Mouse (Mus musculus): Measurements from ENCODE around the gene Rab3gap2. TPM values are rescaled to one million over a fixed set of nuclear protein-coding genes. Genes with fewer than 3 reads are reported as not detected.

The Rab3gap2 gene
- polyA plus RNA-seq, 1 experiment from 2014 or later: 38.2 TPM

DNA sequence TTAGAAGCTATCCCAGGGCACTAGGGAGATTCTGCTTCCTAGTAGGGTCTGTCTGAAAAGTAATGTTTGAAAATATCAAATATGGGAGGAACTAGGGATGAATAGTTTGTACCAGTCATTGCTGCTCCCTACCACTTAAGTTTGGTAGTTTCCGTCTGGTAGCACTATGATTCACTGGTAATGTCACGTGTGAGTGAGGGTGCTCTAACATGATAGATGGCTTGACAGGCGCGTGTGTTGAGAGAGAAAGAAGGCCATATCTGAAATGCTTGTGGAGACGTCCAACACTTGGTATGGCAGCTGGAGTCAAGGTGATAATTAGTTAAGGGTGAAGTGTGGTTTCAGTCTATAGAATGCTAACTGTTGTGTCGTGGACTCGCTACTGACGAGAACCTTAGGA, 1.2 kb downstream of the Rab3gap2 start:
- Histone ChIP-seq H3K79me2 (ENCODE audit: inconsistent target) (peaks cover 55% of the 10 kb centered on the region), H3K36me3 (ENCODE audit: inconsistent target) (no peaks in the 10 kb centered on the region), H3K4me3 (ENCODE audit: inconsistent target) (peak overlapping the region; percentile 98), H3K27ac (peak overlapping the region; percentile 92)
- 15% methylated on average over 8 of the region's 8 CpGs for WGBS (ENCODE audit: missing documents)

DNA sequence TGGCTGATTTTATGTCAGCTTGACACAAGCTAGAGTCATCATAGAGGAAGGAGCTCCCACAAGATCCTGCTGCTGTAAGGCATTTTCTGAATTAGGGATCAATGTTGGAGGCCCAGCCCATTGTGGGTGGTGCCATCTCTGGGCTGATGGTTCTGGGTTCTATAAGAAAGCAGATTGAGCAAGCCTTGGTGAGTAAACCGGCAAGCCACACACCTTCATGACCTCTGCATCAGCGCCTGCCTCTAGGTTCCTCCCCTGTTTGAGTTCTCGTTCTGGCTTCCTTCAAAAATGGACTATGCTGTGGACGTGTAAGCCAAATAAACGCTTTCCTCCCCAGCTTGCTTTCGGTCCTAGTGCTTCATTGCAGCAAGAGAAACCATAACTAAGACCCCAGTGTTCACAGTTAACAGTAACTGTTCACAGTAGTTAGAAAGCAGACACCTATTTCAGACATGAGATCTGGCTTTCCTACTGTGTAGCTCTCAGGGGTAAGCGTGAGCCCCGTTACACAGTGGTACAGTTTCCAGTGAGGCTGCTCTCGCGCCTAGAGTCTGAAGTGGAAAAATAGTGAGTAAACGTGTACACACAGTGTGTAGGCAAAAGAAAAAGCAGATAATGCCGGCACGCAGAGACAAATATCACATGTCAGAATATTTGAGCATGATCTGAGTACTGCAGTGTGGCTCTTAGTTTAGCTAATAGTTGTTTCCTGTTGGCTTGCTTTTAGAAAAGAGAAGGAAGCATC, 4.1 kb downstream of the Rab3gap2 start:
- Histone ChIP-seq H3K79me2 (ENCODE audit: inconsistent target) (peaks cover 84% of the 10 kb centered on the region), H3K27ac (peak overlapping the region; percentile 90), H3K36me3 (ENCODE audit: inconsistent target) (no peaks in the 10 kb centered on the region), H3K4me3 (ENCODE audit: inconsistent target) (peak overlapping the region; percentile 14)
- WGBS (ENCODE audit: missing documents): 5% methylated on average over 13 of the region's 13 CpGs

DNA sequence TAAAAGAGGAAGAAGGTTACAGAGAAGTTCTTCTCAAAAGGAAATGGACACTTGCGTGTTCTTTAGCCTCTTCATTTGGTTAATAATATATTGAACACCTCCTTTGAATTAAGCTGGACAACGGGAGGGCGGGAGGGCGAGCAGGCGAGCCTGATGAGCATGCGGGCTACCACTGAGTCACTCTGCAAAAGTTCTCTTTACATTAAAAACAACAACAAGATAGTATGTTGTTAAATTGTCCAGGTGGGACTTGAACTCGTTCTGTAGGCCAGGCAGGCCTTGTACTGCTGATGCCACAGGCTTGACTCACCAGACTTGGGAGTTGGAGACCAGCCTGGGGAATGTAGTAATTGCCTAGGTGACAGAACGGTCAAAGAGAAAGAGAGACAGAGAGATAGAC, 4.8 kb downstream of the Rab3gap2 start:
- WGBS (ENCODE audit: missing documents): 60% methylated on average over 8 of the region's 8 CpGs
- H3K36me3 ChIP-seq (ENCODE audit: inconsistent target): no peaks in the 10 kb centered on the region
- H3K27ac ChIP-seq: peak overlapping the region; percentile 90
- peaks cover 91% of the 10 kb centered on the region for H3K79me2 ChIP-seq (ENCODE audit: inconsistent target)
- H3K4me3 ChIP-seq (ENCODE audit: inconsistent target): peak overlapping the region; percentile 14; the same call in 1 of the 2 replicates

DNA sequence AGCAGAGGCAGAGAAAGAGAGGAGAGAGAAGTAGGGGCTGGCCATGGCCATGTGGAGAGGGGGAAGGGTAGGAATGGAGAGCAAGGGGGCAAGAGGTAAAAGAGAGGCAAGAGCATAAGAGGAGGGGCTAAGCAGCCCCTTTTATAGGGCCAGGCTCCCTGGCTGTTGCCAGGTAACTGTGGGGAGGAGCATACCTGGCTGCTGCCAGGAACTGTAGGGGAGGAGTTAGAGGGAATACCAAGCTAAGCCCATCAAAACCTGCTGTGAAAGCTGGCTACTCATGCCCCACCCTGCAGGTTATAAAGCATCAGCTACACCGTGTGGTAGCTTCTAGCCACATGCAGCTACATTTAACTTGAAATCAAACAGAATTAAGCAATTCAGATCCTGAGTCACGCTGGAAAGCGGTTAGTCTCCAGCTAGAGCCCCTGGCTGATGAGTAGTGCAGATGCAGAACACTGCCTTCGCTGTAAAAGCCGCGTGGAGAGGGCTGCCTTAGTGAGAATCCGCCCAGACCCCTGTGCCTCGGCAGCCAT, 5.8 kb downstream of the Rab3gap2 start:
- Histone ChIP-seq H3K4me3 (ENCODE audit: inconsistent target) (no peak overlapping the region), H3K79me2 (ENCODE audit: inconsistent target) (peaks cover 93% of the 10 kb centered on the region), H3K27ac (peak overlapping the region; percentile 90), H3K36me3 (ENCODE audit: inconsistent target) (peaks cover 6% of the 10 kb centered on the region; the same call in 1 of the 2 replicates)
- WGBS (ENCODE audit: missing documents): 19% methylated on average over 8 of the region's 8 CpGs

DNA sequence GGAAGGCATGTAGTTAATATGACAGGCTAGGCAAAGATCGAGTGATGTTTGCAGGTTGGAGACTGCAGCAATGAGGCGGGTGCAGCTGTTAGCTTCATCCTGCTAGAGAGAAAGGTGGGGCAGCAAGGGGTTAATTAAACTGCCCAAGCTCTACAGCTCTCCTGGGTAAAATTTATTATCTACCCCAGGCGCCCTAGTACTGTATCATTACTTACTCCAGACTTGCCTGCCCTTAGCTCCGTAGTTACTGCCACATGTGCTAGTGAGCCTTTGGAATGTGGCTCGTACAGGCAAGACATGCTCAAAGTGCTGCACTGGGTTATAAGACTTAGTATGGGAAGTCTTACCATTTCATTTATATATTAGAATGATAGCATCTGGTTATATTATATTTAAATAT, 12.4 kb downstream of the Rab3gap2 start:
- 97% methylated on average over 5 of the region's 5 CpGs for WGBS (ENCODE audit: missing documents)
- peaks cover 7% of the 10 kb centered on the region; the same call in 1 of the 2 replicates for H3K36me3 ChIP-seq (ENCODE audit: inconsistent target)
- H3K27ac ChIP-seq: no peak overlapping the region
- H3K79me2 ChIP-seq (ENCODE audit: inconsistent target): peaks cover 100% of the 10 kb centered on the region
- no peak overlapping the region for H3K4me3 ChIP-seq (ENCODE audit: inconsistent target)

DNA sequence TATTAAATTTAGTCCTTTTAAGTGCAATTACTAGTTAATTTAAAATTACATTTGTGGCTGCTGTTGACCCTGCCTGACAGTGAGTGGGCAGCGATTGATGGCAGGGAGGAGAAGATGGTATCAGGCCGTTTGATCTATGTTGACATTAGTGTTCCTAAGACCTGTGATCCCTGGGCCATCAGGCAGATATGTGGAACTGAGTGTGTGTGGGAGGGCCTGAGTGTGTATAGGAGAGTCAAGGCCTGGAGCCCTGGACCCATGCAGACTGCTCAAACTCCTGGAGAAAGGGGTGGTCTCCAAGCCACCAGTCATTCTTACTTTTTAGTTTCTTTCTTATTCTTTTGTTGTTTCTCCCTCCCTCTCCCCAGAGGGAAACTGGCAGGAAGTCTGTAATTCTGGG, 12.8 kb downstream of the Rab3gap2 start:
- WGBS (ENCODE audit: missing documents): 83% methylated on average over 2 of the region's 2 CpGs
- no peak overlapping the region for H3K4me3 ChIP-seq (ENCODE audit: inconsistent target)
- peaks cover 9% of the 10 kb centered on the region; the same call in 1 of the 2 replicates for H3K36me3 ChIP-seq (ENCODE audit: inconsistent target)
- H3K27ac ChIP-seq: 0 out of 2 replicates have a peak overlapping the region, but pooled peaks have one; percentile 16
- peaks cover 100% of the 10 kb centered on the region for H3K79me2 ChIP-seq (ENCODE audit: inconsistent target)

DNA sequence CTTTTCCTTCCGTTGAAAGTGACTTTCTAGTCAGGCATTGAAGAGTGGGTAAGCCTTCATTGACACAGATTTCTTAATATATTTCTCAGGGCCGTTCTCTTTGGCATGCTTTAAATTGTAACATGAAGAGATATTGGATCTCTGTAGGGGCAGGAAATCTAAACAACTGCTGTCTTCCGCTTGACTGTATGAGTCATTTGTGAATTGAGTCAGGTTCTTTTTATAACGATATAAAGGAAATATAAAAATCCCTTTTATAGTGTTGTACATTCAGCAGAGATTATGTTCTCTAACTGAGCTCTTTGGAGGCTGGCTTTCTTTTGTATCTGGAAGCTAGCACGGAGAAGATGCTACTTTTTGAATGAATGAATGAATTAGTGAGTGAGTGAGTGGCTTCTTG, 14.0 kb downstream of the Rab3gap2 start:
- H3K36me3 ChIP-seq (ENCODE audit: inconsistent target): peaks cover 9% of the 10 kb centered on the region; the same call in 1 of the 2 replicates
- peak overlapping the region; percentile 34 for H3K27ac ChIP-seq
- H3K79me2 ChIP-seq (ENCODE audit: inconsistent target): peaks cover 100% of the 10 kb centered on the region
- 78% methylated on average over 5 of the region's 5 CpGs for WGBS (ENCODE audit: missing documents)
- H3K4me3 ChIP-seq (ENCODE audit: inconsistent target): no peak overlapping the region

DNA sequence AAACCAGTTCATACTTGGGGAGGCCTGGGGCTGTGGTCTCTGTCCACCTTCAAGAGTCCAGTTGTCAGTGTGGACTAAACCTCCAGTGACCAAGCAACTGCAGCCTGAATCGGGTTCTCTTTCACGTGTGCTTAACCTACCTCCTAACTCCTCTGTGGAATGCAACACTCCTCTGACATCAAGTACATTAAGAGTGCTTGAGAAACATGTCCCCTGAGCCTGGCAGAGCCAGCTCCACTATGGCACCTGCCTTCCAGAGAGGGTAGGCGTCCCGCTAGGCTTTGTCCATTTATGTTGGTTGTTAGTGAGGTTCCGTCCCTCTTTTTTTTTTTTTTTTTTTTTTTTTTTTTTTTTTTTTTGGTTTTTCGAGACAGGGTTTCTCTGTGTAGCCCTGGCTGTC, 23.0 kb downstream of the Rab3gap2 start:
- Histone ChIP-seq H3K79me2 (ENCODE audit: inconsistent target) (peaks cover 100% of the 10 kb centered on the region), H3K27ac (no peak overlapping the region), H3K36me3 (ENCODE audit: inconsistent target) (peaks cover 15% of the 10 kb centered on the region; the same call in 1 of the 2 replicates), H3K4me3 (ENCODE audit: inconsistent target) (no peak overlapping the region)
- 100% methylated on average over 4 of the region's 6 CpGs for WGBS (ENCODE audit: missing documents)

DNA sequence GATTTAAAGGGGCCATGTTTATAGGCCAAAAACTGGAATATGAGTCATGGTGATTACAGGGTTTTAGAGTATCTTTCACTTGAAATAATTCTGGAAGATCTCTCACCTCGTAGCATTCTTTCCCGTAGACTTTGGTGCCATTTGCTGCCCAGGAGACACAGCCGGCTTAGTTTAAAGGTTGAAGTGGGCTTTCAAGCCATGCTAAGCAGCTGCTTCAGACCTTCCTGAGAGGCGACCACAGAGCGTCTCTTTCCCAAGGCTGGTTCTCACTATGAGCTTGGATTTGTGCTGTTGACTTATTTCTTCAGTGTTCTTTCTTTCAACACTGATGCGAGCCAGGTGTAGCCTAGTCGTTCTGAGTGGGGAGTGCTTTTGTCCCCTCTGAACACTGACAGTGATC, 23.8 kb downstream of the Rab3gap2 start:
- no peak overlapping the region for H3K27ac ChIP-seq
- peaks cover 100% of the 10 kb centered on the region for H3K79me2 ChIP-seq (ENCODE audit: inconsistent target)
- peaks cover 15% of the 10 kb centered on the region for H3K36me3 ChIP-seq (ENCODE audit: inconsistent target)
- WGBS (ENCODE audit: missing documents): 83% methylated on average over 7 of the region's 7 CpGs
- H3K4me3 ChIP-seq (ENCODE audit: inconsistent target): no peak overlapping the region

DNA sequence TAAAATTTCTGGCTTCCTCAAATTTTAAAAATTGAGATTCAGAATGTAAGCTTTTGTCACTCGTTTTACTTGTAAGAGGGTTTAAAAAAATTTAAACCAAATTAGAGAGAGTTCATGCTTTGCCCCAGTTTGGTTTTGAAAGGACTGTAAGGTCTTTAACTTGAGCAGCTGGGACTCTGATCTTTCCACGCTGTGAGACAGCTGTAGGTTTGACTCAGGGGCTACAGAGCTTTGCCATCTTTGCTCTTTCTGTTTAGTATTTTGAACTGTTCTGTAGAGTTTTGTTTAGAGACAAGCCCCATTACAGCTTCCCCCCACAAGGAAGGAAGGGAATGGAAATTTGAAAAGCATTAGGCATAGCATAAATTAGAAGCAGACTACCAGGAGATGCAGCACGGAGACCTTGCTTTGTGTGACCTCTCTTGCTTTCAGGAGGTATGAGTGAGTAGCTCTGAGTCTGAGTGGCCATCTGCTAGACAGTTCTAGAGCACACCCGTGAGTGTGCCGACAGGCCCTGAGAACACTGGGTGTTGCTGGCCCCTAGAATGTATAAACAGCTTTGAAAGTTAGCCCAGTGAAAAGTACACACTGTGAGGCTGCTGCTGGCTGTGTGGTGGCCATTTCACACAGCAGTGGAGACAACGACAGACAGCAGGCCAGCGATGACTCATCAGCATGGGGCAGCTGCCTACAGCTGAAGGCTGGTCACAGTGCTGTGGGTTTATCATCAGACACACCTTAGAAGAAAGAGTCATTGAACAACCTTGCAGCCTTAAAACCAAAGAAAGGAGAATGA, 25.7 kb downstream of the Rab3gap2 start:
- 71% methylated on average over 7 of the region's 7 CpGs for WGBS (ENCODE audit: missing documents)
- H3K27ac ChIP-seq: peak overlapping the region; percentile 64
- H3K36me3 ChIP-seq (ENCODE audit: inconsistent target): peaks cover 29% of the 10 kb centered on the region
- H3K79me2 ChIP-seq (ENCODE audit: inconsistent target): peaks cover 100% of the 10 kb centered on the region
- no peak overlapping the region for H3K4me3 ChIP-seq (ENCODE audit: inconsistent target)

DNA sequence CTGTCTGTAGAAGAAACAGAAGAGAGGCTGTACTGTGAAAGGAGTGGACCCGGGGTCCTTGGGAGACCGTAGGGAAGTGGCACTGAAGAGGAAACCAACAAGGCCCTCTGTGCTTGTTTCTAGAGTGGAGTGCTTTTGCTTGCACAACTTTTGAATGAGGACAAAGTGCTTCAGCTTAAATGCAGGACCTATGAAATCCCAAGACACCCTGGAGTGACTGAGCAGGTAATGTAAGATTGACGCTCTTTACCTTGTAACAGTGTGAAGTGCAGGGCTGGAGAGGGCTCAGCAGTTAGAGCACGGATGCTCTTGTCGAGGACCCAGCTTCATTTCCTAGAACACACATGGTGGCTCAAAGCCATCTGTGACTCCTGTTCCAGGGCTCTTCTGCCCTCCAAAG, 31.9 kb downstream of the Rab3gap2 start:
- H3K79me2 ChIP-seq (ENCODE audit: inconsistent target): peaks cover 70% of the 10 kb centered on the region
- H3K4me3 ChIP-seq (ENCODE audit: inconsistent target): no peak overlapping the region
- H3K36me3 ChIP-seq (ENCODE audit: inconsistent target): peaks cover 60% of the 10 kb centered on the region
- no peak overlapping the region for H3K27ac ChIP-seq
- 83% methylated on average over 4 of the region's 5 CpGs for WGBS (ENCODE audit: missing documents)

DNA sequence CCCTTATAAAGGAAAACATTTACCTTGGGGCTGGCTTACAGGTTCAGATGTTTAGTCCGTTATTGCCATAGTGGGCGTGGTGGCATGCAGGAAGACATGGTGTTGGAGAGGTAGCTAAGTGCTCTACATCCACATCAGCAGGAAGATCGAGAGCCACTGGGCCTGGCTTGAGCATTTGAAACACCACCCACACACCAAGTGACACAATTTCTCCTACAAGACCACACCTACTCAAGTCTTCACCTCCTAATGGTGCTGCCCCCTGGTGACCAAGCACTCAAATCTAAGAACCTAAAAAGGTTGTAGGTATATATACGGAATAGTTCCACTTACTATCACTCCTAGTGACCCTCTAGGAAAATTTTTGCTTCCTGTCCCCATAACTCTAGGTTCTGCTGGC, 32.6 kb downstream of the Rab3gap2 start:
- Histone ChIP-seq H3K4me3 (ENCODE audit: inconsistent target) (no peak overlapping the region), H3K36me3 (ENCODE audit: inconsistent target) (peaks cover 67% of the 10 kb centered on the region), H3K79me2 (ENCODE audit: inconsistent target) (peaks cover 63% of the 10 kb centered on the region), H3K27ac (no peak overlapping the region)
- WGBS (ENCODE audit: missing documents): 92% methylated on average over 3 of the region's 4 CpGs

DNA sequence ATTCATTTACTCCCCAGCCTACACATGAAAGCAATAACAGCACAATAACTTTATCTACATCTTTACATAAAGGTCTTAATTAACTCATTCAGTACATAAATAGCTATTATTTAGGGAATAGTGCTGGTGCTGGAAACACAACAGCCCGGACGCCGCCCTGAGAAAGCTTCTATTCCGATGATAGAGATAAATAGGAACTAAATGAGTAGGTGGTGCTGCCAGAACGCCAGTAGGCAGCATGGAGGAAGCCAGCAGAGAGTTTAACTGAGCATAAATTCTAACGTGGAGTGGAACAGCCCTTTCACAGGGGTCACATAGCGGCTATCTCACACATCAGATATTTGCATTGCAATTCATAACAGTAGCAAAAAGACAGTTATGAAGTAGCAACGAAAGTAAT, 39.1 kb downstream of the Rab3gap2 start:
- no peak overlapping the region for H3K27ac ChIP-seq
- peaks cover 82% of the 10 kb centered on the region for H3K36me3 ChIP-seq (ENCODE audit: inconsistent target)
- peaks cover 16% of the 10 kb centered on the region; the same call in 1 of the 2 replicates for H3K79me2 ChIP-seq (ENCODE audit: inconsistent target)
- no peak overlapping the region for H3K4me3 ChIP-seq (ENCODE audit: inconsistent target)
- WGBS (ENCODE audit: missing documents): 97% methylated on average over 8 of the region's 8 CpGs

DNA sequence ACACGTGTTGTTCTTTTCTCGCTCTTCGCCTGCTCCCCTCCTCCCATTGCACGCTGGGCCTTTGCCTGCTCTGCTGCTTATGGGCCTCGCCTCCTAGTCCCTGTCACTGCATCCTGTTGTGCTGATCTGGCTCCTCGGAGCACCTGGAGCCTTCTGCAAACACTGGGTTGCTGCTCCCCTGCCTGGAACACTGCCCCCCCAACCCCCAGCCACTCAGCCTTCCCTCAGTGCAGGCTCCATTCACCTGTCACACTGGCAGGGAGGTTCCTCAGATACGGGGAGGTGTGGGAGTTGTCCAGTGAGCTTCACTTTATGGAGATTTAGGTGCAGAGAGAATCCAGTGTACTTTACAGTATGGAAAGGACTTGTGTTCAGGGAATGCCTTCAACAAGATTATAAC, 41.5 kb downstream of the Rab3gap2 start:
- Histone ChIP-seq H3K27ac (no peak overlapping the region), H3K79me2 (ENCODE audit: inconsistent target) (no peaks in the 10 kb centered on the region; the same call in 1 of the 2 replicates), H3K36me3 (ENCODE audit: inconsistent target) (peaks cover 89% of the 10 kb centered on the region), H3K4me3 (ENCODE audit: inconsistent target) (no peak overlapping the region)
- 94% methylated on average over 7 of the region's 7 CpGs for WGBS (ENCODE audit: missing documents)

Measured in macrophage (primary cell).